Mouse (Mus musculus) adrenal gland, adult 18-20 months (tissue): ENCODE data around the gene Tbx6. TPM values are rescaled to one million over a fixed set of nuclear protein-coding genes. Genes with fewer than 3 reads are reported as not detected.

Experiments used
- DNase-seq, 2 experiments: peaks; one replicate each; pipeline ENCODE4 v3.0.0; 2021 to 2022; ENCODE audit warnings: low spot score in 2 of 2
- total RNA-seq, 2 experiments: library from RNA; stranded (reverse); gene quantifications; 1 replicate in 1 of 2; 2 replicates in 1 of 2; pipeline ENCODE4 v1.2.3; 2021

The Tbx6 gene
- total RNA-seq, 2 experiments from 2014 or later, result 0.53 to 0.64 TPM

DNA sequence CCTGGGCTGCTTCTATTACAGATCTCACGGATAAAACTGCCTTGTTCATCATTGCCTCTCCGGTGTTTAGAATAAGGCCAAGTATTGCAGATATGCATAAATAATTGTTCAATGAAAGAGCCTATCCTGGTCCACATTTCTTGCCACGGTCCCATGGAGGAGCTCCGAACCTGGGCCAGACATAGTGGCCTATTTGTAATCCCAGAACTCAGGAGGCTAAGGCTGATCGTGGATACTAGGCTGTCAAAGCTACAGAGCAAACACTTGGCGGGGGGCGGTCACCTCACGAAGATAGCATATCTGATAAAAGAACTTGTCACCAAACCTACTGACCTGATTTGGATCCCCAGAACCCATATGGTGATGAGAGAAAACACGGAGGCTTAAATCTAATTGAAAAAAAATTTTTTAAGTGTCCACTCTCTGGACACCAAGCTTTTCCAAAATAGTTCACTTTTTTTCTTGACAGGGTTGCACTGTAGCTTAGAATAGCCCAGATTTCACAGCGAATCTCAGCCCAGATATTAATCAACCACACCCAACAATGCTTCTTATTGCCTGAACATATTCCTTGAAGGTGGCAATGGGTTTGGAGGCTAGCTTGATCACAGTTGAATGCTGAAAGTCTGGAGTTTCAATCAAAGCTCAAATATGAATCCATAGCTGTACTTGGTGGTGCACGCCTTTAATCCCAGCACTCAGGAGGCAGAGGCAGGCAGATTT lies 11.6 kb downstream of the Tbx6 start:
- DNase-seq, result no peak

DNA sequence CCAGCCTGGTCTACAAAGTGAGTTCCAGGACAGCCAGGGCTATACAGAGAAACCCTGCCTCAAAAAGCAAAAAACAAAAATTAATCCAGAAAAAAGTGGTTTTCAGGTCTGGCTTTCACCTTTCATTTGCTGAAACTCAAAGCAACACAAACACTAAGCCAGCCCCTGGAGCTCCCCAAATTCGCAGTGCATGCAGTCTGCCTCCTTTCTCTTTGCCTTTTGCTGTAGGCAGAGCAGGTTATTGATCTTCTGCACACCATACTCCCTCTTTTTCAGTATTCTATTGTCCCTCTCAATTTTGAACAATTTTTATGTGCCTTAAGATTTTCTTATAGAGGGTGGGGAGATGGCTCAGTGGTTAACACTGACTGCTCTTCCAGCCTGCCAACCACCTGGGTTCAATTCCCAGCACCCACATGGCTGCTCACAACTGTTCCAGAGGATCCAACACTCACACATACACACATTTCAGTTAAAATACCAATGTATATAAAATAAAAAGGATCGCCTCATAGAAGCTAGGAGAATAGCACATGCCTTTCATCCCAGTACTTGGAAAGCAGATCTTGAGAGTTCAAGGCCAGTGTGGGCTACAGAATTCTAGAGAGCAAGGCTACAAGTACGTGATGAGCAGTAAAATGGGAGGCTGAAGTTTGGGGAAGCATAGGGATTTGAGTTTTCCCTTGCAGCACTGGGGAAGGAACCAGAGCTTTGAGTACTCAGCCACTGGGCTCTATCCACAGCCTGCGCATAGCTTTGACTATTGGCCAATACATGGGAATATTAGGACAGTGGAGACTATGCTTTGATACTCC lies 12.4 kb downstream of the Tbx6 start:
- no peak for DNase-seq

DNA sequence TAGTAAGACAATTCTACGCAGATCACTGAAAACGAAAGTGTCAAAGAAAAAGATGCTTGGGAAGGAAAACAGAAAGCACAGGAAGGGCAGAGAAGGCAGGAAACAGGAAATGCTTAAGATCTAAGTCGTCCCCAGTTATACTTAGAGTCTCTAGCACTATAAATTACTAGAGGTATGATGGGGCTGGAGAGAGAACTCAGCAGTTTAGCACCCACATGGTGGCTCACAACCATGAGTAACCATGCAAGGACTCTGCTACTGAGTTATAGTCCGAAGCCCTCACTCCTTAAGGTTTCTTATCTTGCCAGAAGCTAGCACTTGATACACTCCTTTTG lies 13.0 kb downstream of the Tbx6 start:
- DNase-seq, result no peak

DNA sequence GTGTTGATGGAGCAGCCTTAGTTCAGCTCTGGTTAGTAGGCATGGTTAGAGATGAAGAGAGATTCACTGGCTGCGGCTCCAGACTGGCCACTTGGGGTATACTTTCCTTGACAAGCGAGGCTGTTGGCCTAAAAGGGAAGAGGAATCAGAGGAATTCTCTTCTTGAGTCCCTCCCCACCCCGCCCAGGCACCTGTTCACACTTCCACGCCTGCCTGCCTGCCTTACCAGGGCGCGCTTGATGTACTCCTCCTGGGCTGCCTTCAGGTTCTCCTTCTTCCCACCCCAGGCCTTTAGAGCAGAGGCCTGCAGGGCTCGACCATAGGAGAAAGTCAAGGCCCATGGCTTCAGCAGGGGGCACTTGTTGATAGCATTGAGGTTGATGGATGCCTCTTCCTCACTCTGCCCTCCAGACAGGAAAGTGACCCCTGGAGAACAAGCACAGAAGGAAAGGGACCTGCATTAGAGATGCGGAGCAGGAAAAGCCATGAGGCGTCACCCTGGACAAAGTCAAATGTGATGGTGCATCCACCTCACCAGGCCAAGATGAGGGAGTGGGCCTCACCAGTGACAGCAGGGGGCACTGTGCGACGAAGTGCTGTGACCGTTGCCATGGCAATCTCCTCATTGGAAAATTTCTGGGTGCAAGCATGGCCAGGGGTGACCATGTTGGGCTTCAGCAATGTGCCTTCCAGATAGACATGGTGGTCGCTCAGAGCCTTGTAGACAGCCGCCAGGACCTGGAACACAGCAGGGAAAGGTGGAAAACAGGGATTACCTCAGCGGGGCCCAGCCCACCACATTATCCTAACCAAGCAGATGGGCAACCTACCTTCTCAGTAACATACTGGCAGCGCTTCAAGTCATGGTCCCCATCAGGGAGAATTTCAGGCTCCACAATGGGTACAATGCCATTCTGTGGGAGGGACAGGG lies 14.4 kb downstream of the Tbx6 start:
- DNase-seq, result no peak

DNA sequence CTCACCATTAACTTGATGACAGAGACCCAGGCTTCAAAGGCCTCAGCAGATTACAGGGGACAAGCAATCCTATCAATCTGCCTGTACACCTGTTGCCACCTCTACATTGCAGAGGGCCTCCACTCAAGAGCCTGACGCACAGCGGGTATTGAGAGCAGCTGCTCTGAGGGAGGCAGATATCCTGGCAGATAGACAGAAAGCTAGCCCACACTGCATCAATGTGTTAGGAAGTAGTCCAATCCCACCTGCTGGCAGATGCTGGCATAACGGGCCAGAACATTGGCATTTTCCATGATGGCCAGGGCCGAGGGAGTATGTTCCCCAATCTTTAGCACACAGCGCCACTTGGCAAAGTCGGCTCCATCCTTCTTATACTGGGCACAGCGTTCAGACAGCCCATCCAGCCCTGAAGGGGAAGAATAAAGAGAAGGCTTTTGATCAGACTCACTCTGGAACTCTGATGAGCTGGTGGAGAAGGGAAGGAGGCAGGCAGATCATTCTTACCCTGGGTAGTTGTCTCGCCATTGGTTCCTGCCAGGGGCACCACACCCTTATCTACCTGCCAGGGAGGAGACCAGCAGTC lies 15.2 kb downstream of the Tbx6 start:
- no peak for DNase-seq

DNA sequence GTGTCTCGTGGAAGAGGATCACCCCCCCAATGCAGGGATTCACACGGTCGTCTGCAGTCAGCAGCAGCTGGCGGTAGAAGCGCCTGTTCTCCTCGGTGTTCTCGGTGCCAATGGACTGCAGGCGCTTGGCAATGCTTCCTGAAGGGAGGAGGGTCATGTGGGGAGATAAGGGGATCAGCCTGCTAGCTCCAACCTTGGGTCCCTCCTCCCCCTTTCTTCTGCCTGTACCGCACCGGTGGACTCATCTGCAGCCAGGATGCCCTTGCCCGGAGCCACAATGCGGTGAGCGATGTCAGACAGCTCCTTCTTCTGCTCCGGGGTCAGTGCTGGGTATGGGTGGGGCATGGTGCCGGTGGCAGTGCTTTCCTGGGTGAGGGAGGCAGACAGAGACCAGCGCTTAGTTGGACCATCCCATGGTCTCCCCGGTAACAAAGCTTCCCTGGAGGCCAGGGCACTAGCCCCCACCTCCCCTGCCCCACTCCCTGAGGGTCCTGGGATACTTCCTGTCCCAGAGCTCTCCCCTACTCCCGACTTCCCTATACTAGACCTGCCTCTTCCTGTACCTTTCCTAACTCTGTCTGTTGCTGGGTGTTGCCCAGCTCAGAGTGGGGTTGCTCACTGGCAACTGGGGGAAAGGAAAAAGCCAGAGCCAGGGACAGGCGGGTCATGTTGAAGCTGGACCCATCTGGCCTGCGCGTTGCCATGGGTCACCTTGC lies 16.3 kb downstream of the Tbx6 start, which contains the start of gene Fam57b:
TSS of gene Fam57b (plus strand) at position 258 of the 716 bp plus-strand sequence.
- DNase-seq, result no peak

DNA sequence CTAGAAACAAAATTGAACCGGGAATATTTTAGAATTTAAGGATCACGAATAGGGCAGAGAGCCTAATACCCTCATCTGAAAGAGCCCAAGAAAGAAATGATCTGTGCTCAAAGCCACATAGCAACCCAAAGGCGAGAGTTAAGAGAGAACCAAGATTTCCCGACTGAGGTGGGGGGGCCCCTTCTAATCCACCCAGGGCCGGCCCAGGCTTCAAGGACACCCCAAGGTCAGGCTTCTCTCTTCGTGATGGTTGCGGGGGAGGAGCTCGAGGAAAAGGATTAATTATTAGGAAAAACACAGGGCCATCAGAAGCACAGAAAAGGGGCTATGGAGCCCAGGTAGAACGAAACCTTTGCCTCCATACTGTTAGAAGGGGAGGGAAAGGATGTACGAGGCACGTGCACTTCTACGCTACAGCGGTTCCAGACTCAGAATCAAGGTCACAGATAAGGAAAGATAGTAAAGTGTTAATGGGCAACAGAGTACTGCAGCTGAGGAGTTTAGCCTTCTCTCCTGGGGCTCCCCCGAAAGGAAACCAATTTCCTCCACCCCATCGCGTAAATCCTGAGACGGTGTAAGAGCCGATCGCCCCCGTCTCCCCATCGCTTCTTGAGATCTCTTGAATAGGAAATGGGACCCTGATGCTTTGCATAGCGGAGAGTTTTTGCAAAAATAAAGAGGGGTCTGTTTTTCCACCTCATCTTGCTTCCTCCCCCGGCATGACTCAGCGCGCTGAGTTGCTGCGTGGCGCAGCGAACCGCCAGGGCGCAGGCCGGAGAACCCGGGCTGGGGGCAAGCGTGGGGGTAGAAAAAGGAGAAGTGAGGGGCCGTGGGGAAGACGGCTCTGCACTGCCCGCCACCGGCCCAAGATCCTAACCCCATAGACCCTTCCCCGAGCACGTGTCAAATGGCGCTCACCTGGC lies 17.1 kb downstream of the Tbx6 start:
- no peak for DNase-seq

DNA sequence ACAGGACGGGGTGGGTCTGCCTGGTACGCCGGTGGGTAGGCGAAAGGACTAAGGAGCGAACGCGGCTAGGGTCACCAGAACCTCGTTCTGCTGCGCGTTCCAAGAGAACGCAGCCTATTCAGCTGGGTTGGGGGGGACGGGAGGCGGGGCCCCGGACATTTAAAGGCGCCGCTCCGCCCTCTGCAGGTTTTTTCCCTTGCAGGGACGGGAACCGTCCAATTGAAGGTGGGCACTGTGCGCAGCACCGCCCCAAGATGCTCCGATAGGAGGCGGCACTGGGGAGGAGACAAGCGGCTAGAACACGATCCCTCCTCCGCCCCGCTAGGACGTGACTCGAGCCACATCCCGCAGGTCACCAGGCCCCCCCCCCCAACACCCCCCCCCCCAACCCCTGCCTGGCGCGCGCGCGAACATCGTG lies 17.8 kb downstream of the Tbx6 start:
- peak; percentile 91 to 92 for DNase-seq

DNA sequence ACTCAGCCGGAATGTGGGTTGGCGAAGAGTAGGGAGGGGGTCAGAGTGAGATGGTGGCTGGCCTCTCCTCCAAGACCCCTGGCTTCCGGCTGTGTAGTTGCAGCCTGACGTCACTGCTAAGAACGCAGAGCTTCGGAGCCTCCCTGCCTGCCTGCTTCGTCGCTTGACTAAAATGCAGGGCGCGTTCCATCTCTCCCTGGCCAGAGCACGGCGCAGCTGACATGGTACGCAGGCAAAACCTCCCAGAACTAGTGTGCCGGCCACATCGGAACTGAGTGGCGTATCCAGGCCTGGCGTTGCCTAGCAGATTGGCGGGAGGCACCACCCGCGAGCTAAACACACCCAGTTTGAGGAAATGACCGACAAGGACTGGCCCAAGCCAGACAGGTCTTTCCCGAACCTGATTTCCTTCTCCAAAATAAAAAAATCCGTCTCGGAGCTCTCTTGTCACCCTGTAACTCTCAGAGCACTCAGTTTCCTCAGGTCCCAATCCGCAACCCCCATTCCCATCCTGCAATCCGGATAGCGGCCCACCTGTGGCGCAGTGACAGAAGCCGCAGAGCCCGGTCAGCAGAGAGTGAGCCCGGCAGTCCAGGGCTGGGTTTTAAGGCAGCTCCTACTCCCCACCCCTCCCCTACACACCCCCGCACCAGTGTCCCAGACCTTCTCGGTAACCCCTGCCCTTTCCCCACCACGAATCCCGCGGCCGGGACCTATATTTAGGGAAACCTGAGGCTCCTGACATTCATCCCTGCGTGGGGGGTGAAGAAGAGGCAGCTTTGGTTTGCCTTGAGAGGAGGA lies 18.4 kb downstream of the Tbx6 start:
- DNase-seq, result peak; percentile 64 to 71

DNA sequence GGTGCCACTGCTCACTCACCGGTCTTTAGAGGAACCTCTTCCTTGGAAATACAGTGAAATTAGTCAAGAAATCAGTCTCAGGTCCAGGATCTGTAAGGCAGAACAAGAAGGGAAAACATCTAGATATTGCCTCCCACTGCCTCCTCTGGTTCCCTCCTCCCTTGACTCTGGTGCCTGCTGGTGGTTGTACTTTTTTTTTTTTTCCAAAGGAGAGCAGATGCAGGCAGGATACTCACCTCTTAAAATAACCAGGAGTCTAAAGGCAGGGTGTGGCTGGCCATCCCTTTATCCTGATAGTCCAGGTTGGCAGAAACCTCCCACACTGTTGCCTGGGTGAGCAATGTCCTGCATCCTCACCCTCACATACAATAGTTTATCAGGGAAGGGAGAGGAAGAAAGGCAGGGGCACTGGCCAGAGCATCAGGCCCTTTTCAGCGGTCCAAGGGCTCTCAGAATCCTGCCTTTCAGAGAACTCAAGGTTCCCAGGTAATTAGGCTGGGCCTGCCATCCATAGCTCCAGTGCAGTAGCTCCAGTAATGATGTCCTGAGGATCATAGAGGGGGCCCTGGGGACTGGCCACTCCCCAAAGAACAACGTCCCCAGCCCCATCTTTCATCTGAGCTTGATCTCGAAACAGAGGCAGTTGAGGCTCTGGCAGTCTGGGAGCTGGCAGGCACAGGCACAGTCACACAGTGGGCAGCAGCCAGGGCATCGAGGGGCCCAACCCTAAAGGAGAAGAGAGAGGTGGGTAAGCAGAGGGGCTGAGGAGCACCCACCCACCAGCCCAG lies 19.2 kb downstream of the Tbx6 start:
- no peak for DNase-seq

DNA sequence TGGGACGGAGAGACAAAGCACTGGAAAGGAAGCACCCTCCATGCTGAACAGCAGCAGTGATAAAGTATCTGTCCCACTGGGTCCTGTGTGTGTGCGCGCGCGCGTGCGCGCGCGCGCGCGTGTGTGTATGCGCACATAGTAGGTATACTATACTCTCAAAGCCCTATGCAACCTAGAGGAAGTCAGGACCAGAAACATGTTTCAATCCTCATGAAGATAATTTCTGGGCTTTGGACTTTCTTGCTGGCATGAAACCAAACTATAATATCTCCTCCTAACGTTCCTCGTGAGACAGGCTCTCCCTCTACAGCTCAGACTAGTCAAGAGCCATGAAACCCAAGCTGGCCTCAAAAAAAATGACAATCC lies 19.8 kb downstream of the Tbx6 start:
- DNase-seq, result no peak

DNA sequence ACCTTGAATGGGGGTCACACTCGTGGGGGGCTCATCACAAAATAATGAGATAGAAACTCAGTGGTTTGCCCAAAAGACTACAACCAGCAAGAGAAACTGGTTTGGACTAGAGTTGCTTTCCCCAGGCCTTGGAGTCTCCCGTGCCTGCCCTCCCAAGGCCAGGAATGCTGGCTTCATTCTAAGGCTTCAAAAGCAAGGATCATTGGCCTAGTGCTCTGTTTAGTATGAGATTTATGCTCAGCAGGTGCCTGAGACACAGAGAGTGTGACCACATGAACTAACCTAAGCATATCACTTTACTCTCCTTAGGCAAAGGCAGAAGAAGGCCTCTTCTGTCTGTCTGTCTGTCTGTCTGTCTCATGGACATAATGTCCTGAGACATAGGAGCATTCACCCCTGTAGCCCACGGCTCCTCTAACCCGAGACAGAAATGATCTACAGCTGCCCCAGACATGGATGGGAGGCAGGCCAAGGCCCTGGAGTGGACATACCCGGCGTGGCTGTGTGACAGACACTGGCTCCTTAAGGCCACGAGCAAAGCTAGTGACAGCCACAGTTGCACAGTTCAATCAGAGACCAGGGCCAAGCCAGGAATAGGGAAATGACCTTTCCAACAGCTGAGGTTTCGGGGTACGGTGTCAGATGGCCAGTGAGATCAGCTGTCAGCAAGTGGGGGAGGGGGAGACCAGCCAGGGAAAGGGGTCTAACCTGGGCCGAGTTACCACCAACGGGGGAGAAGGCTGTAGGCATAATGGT lies 21.0 kb downstream of the Tbx6 start:
- no peak for DNase-seq

DNA sequence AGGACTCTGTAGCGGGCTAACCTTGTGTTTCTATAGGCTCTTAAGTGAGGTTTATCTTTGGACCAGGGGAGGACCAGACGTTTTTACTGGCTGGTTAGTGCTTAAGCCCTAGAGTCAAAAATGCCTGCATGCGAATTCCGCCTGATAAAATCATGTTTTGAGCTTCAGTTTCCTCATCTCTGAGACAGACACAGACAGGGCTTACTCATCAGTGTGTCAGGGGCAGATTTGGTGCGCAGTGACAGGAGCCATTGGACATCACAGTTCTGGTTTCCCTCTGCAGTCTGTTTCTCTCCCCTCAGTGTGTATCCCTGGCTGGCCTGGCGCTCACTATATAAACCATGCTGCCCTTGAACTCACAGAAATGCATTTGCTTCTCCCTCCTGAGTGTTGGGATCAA lies 21.9 kb downstream of the Tbx6 start:
- DNase-seq, result no peak

DNA sequence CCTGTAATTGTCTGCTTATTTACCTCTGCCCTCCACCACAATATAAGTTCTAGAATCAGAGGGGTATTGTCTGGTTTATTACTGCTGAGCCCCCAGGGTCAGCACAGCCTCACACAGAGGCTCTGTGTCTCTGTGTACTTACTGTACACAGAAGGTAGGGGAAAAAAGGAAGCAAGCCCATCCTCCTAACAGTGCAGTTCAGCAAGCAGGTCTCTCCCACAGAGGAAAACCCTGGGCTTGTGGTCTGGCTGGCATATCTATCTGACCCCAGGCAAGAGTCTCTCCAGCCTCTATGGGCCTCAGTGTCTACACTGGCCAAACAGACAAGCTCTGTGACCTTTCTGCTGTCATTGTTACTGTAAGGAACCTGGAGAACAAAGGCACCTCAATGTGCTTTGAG lies 22.5 kb downstream of the Tbx6 start:
- peak in 1 of 2 experiments; percentile 14 for DNase-seq

DNA sequence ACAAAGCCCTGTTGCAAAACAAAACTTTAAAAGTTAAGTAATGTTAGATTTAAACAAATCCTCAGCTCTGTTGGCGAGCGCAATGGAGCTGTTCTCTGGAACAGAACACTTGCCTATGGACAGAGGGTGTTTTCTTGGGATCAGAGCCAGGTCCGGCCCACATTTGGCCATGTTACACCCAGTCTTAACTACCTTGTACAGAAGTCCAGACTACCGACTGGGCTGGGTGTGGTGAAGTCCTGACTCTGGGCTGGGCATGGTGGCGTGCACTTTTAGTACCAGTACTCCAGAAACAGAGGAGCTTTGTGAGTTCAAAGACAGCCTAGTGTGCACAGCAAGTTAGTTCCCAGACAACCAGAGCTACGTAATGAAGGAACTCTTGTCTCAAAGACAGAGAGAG lies 25.7 kb downstream of the Tbx6 start:
- DNase-seq, result no peak

DNA sequence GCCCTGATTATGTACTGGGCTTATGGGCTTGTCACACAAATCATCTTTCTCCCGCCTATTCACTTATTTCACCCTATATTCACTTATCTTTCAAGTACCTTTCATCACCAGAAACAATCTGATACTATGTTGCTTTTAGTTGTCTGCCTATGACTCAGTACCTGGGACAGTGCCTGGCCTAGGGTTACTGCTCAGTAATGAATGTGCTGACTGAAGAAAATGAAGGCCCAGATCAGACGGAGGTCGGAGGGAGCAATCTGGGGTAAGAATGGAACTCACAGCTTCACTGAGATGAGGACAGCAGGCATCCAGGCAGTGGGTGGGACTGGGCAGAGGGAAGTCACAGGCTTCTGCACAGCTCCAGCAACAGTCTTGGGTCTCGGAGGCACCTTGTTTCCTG lies 26.1 kb downstream of the Tbx6 start:
- no peak for DNase-seq
